Mouse (Mus musculus): ENCODE measurements around the gene Unc13d. TPM values are rescaled to one million over a fixed set of nuclear protein-coding genes. Genes with fewer than 3 reads are reported as not detected.

The Unc13d gene
- total and polyA plus RNA-seq, 2 experiments from 2014 or later, result 0.42 to 2.7 TPM

GRCm38 (mm10) chr11:116104006-116104646, 26.4 kb upstream of the Unc13d start:
- Histone ChIP-seq H3K36me3 (replicated peaks; ENCODE audit: control insufficient read depth, insufficient read depth, low read length) (peaks cover 14% of the 10 kb centered on the region; the same call in 1 of the 2 replicates), H3K4me2 (ENCODE audit: low read depth, low read length) (peak overlapping the region; percentile 32), H3K9ac (replicated peaks; ENCODE audit: low read depth, low read length) (0 out of 2 replicates have a peak overlapping the region, but pooled peaks have one; percentile 5), H3K27me3 (ENCODE audit: control insufficient read depth, insufficient read depth, low read length) (no peaks in the 10 kb centered on the region), H3K4me1 (ENCODE audit: control insufficient read depth, insufficient read depth) (peaks cover 65% of the 10 kb centered on the region), H3K9me3 (replicated peaks; ENCODE audit: control insufficient read depth, low read length) (no peaks in the 10 kb centered on the region), H3K4me3 (ENCODE audit: low read depth, low read length) (no peak overlapping the region), H3K27ac (ENCODE audit: low read depth) (peak overlapping the region; percentile 88)
- TF ChIP-seq EP300 (IDR thresholded peaks at IDR 0.05; ENCODE audit: low read depth) (peak; percentile 76), CTCF (IDR thresholded peaks at IDR 0.05; ENCODE audit: low read depth) (no peak)
- WGBS, result 17% methylated on average over 14 of the region's 14 CpGs
- ATAC-seq (ENCODE audit: insufficient read depth, low read depth), result peak; percentile 72
- DNase-seq (ENCODE audit: low spot score), result peak; percentile 94

- no peaks in the 10 kb centered on the region for H3K27me3 ChIP-seq (ENCODE audit: control insufficient read depth, insufficient read depth, low read length)
- H3K36me3 ChIP-seq (replicated peaks; ENCODE audit: control insufficient read depth, insufficient read depth, low read length), result peaks cover 14% of the 10 kb centered on the region; the same call in 1 of the 2 replicates
- peak overlapping the region; percentile 88 for H3K27ac ChIP-seq (ENCODE audit: low read depth)
- WGBS, result 21% methylated on average over 12 of the region's 12 CpGs
- no peak for ATAC-seq (ENCODE audit: insufficient read depth, low read depth)
- no peak overlapping the region for H3K4me3 ChIP-seq (ENCODE audit: low read depth, low read length)
- peaks cover 69% of the 10 kb centered on the region for H3K4me1 ChIP-seq (ENCODE audit: control insufficient read depth, insufficient read depth)
- no peak for TF ChIP-seq CTCF (IDR thresholded peaks at IDR 0.05; ENCODE audit: low read depth)
- no peak for TF ChIP-seq EP300 (IDR thresholded peaks at IDR 0.05; ENCODE audit: low read depth)
- H3K9me3 ChIP-seq (replicated peaks; ENCODE audit: control insufficient read depth, low read length), result no peaks in the 10 kb centered on the region
- no peak overlapping the region for H3K9ac ChIP-seq (replicated peaks; ENCODE audit: low read depth, low read length)
- DNase-seq (ENCODE audit: low spot score), result peak; percentile 62
- peak overlapping the region; percentile 32; the same call in 1 of the 2 replicates for H3K4me2 ChIP-seq (ENCODE audit: low read depth, low read length)
These were observed 25.8 kb upstream of the Unc13d start for GRCm38 (mm10) chr11:116103572-116103971.

- H3K27me3 ChIP-seq (ENCODE audit: control insufficient read depth, insufficient read depth, low read length), result no peaks in the 10 kb centered on the region
- no peak overlapping the region; the same call in 1 of the 2 replicates for H3K4me2 ChIP-seq (ENCODE audit: low read depth, low read length)
- H3K4me1 ChIP-seq (ENCODE audit: control insufficient read depth, insufficient read depth), result peaks cover 59% of the 10 kb centered on the region
- ATAC-seq (ENCODE audit: insufficient read depth, low read depth) (no peak), DNase-seq (ENCODE audit: low spot score) (no peak)
- H3K9ac ChIP-seq (replicated peaks; ENCODE audit: low read depth, low read length), result peak overlapping the region; percentile 22; the same call in 1 of the 2 replicates
- no peak overlapping the region for H3K4me3 ChIP-seq (ENCODE audit: low read depth, low read length)
- peaks cover 14% of the 10 kb centered on the region; the same call in 1 of the 2 replicates for H3K36me3 ChIP-seq (replicated peaks; ENCODE audit: control insufficient read depth, insufficient read depth, low read length)
- 52% methylated on average over 3 of the region's 4 CpGs for WGBS
- TF ChIP-seq CTCF (IDR thresholded peaks at IDR 0.05; ENCODE audit: low read depth) (no peak), EP300 (IDR thresholded peaks at IDR 0.05; ENCODE audit: low read depth) (no peak)
- H3K9me3 ChIP-seq (replicated peaks; ENCODE audit: control insufficient read depth, low read length), result no peaks in the 10 kb centered on the region
- H3K27ac ChIP-seq (ENCODE audit: low read depth), result peak overlapping the region; percentile 88
These were observed 24.7 kb upstream of the Unc13d start for GRCm38 (mm10) chr11:116102472-116102871.

GRCm38 (mm10) chr11:116101931-116102381, 24.2 kb upstream of the Unc13d start:
- peaks cover 14% of the 10 kb centered on the region; the same call in 1 of the 2 replicates for H3K36me3 ChIP-seq (replicated peaks; ENCODE audit: control insufficient read depth, insufficient read depth, low read length)
- H3K27me3 ChIP-seq (ENCODE audit: control insufficient read depth, insufficient read depth, low read length), result no peaks in the 10 kb centered on the region
- DNase-seq (ENCODE audit: low spot score) (peak; percentile 77), ATAC-seq (ENCODE audit: insufficient read depth, low read depth) (peak; percentile 49)
- WGBS, result 26% methylated on average over 11 of the region's 11 CpGs
- no peak overlapping the region for H3K4me3 ChIP-seq (ENCODE audit: low read depth, low read length)
- peak overlapping the region; percentile 22; the same call in 1 of the 2 replicates for H3K9ac ChIP-seq (replicated peaks; ENCODE audit: low read depth, low read length)
- peak overlapping the region; percentile 82 for H3K27ac ChIP-seq (ENCODE audit: low read depth)
- TF ChIP-seq EP300 (IDR thresholded peaks at IDR 0.05; ENCODE audit: low read depth) (peak; percentile 48; the same call in 1 of the 2 replicates), CTCF (IDR thresholded peaks at IDR 0.05; ENCODE audit: low read depth) (0 out of 2 replicates have a peak, but pooled peaks have one; percentile 12)
- peaks cover 55% of the 10 kb centered on the region for H3K4me1 ChIP-seq (ENCODE audit: control insufficient read depth, insufficient read depth)
- no peak overlapping the region; the same call in 1 of the 2 replicates for H3K4me2 ChIP-seq (ENCODE audit: low read depth, low read length)
- H3K9me3 ChIP-seq (replicated peaks; ENCODE audit: control insufficient read depth, low read length), result no peaks in the 10 kb centered on the region

GRCm38 (mm10) chr11:116100839-116101238, 23.1 kb upstream of the Unc13d start:
- H3K4me1 ChIP-seq (ENCODE audit: control insufficient read depth, insufficient read depth), result peaks cover 52% of the 10 kb centered on the region
- ATAC-seq (ENCODE audit: insufficient read depth, low read depth), result no peak
- no peak overlapping the region for H3K4me3 ChIP-seq (ENCODE audit: low read depth, low read length)
- H3K9ac ChIP-seq (replicated peaks; ENCODE audit: low read depth, low read length), result no peak overlapping the region
- WGBS, result 73% methylated on average over 7 of the region's 7 CpGs
- H3K27ac ChIP-seq (ENCODE audit: low read depth), result peak overlapping the region; percentile 82
- peaks cover 8% of the 10 kb centered on the region; the same call in 1 of the 2 replicates for H3K36me3 ChIP-seq (replicated peaks; ENCODE audit: control insufficient read depth, insufficient read depth, low read length)
- DNase-seq (ENCODE audit: low spot score), result no peak
- H3K27me3 ChIP-seq (ENCODE audit: control insufficient read depth, insufficient read depth, low read length), result no peaks in the 10 kb centered on the region
- H3K4me2 ChIP-seq (ENCODE audit: low read depth, low read length), result no peak overlapping the region
- H3K9me3 ChIP-seq (replicated peaks; ENCODE audit: control insufficient read depth, low read length), result no peaks in the 10 kb centered on the region
- TF ChIP-seq CTCF (IDR thresholded peaks at IDR 0.05; ENCODE audit: low read depth) (no peak), EP300 (IDR thresholded peaks at IDR 0.05; ENCODE audit: low read depth) (no peak)

All from heart, postnatal 0 days (tissue).